Mouse (Mus musculus): Measurements from ENCODE around the gene Hc. TPM values are rescaled to one million over a fixed set of nuclear protein-coding genes. Genes with fewer than 3 reads are reported as not detected.

The Hc gene
- polyA plus RNA-seq, 2 experiments: 0.33 TPM; not detected in 1

GRCm38 (mm10) chr2:34941061-34941675, 120.1 kb downstream of the Hc start:
- DNase-seq (ENCODE audit: low spot score) (peak; percentile 35), ATAC-seq (ENCODE audit: low FRiP score, low read depth) (no peak)
- no peak overlapping the region for H3K4me2 ChIP-seq (replicated peaks; ENCODE audit: low read depth, low read length, severe bottlenecking)
- H3K27me3 ChIP-seq (ENCODE audit: control insufficient read depth, insufficient read depth, low read length): no peaks in the 10 kb centered on the region; the same call in 1 of the 2 replicates
- no peaks in the 10 kb centered on the region for H3K36me3 ChIP-seq (ENCODE audit: control insufficient read depth, insufficient read depth, low read length)
- no peak overlapping the region for H3K4me3 ChIP-seq (replicated peaks; ENCODE audit: low read length)
- H3K27ac ChIP-seq (replicated peaks; ENCODE audit: low read depth, low read length): no peak overlapping the region
- 28% methylated on average over 11 of the region's 11 CpGs for WGBS
- no peak overlapping the region for H3K9ac ChIP-seq (ENCODE audit: low read depth, low read length, severe bottlenecking)
- no peaks in the 10 kb centered on the region for H3K9me3 ChIP-seq (ENCODE audit: control insufficient read depth, low read length)
- H3K4me1 ChIP-seq (ENCODE audit: control insufficient read depth, insufficient read depth, low read length): peaks cover 37% of the 10 kb centered on the region
- no peak for TF ChIP-seq POLR2A (IDR thresholded peaks at IDR 0.05; ENCODE audit: borderline replicate concordance, extremely low read depth, insufficient read depth, insufficient read length)

GRCm38 (mm10) chr2:34940246-34940645, 121.0 kb downstream of the Hc start:
- Histone ChIP-seq H3K9ac (ENCODE audit: low read depth, low read length, severe bottlenecking) (no peak overlapping the region), H3K36me3 (ENCODE audit: control insufficient read depth, insufficient read depth, low read length) (no peaks in the 10 kb centered on the region), H3K27ac (replicated peaks; ENCODE audit: low read depth, low read length) (no peak overlapping the region), H3K4me2 (replicated peaks; ENCODE audit: low read depth, low read length, severe bottlenecking) (no peak overlapping the region), H3K27me3 (ENCODE audit: control insufficient read depth, insufficient read depth, low read length) (no peaks in the 10 kb centered on the region; the same call in 1 of the 2 replicates), H3K4me1 (ENCODE audit: control insufficient read depth, insufficient read depth, low read length) (peaks cover 37% of the 10 kb centered on the region), H3K4me3 (replicated peaks; ENCODE audit: low read length) (no peak overlapping the region), H3K9me3 (ENCODE audit: control insufficient read depth, low read length) (no peaks in the 10 kb centered on the region)
- no peak for TF ChIP-seq POLR2A (IDR thresholded peaks at IDR 0.05; ENCODE audit: borderline replicate concordance, extremely low read depth, insufficient read depth, insufficient read length)
- 74% methylated on average over 5 of the region's 5 CpGs for WGBS
- DNase-seq (ENCODE audit: low spot score) (no peak), ATAC-seq (ENCODE audit: low FRiP score, low read depth) (no peak)

GRCm38 (mm10) chr2:34938269-34939208, 122.7 kb downstream of the Hc start:
- Histone ChIP-seq H3K4me2 (replicated peaks; ENCODE audit: low read depth, low read length, severe bottlenecking) (no peak overlapping the region), H3K36me3 (ENCODE audit: control insufficient read depth, insufficient read depth, low read length) (no peaks in the 10 kb centered on the region), H3K9me3 (ENCODE audit: control insufficient read depth, low read length) (no peaks in the 10 kb centered on the region), H3K4me3 (replicated peaks; ENCODE audit: low read length) (no peak overlapping the region), H3K4me1 (ENCODE audit: control insufficient read depth, insufficient read depth, low read length) (peaks cover 37% of the 10 kb centered on the region), H3K27ac (replicated peaks; ENCODE audit: low read depth, low read length) (peak overlapping the region; percentile 48; the same call in 1 of the 2 replicates), H3K9ac (ENCODE audit: low read depth, low read length, severe bottlenecking) (no peak overlapping the region), H3K27me3 (ENCODE audit: control insufficient read depth, insufficient read depth, low read length) (no peaks in the 10 kb centered on the region; the same call in 1 of the 2 replicates)
- 50% methylated on average over 8 of the region's 8 CpGs for WGBS
- peak; percentile 86 for ATAC-seq (ENCODE audit: low FRiP score, low read depth)
- peak; percentile 75 for DNase-seq (ENCODE audit: low spot score)
- TF ChIP-seq POLR2A (IDR thresholded peaks at IDR 0.05; ENCODE audit: borderline replicate concordance, extremely low read depth, insufficient read depth, insufficient read length): no peak

- Histone ChIP-seq H3K9ac (ENCODE audit: low read depth, low read length, severe bottlenecking) (no peak overlapping the region), H3K9me3 (ENCODE audit: control insufficient read depth, low read length) (no peaks in the 10 kb centered on the region), H3K36me3 (ENCODE audit: control insufficient read depth, insufficient read depth, low read length) (no peaks in the 10 kb centered on the region), H3K4me1 (ENCODE audit: control insufficient read depth, insufficient read depth, low read length) (peaks cover 37% of the 10 kb centered on the region), H3K4me3 (replicated peaks; ENCODE audit: low read length) (no peak overlapping the region), H3K27ac (replicated peaks; ENCODE audit: low read depth, low read length) (no peak overlapping the region; the same call in 1 of the 2 replicates), H3K27me3 (ENCODE audit: control insufficient read depth, insufficient read depth, low read length) (no peaks in the 10 kb centered on the region; the same call in 1 of the 2 replicates), H3K4me2 (replicated peaks; ENCODE audit: low read depth, low read length, severe bottlenecking) (no peak overlapping the region)
- no peak for TF ChIP-seq POLR2A (IDR thresholded peaks at IDR 0.05; ENCODE audit: borderline replicate concordance, extremely low read depth, insufficient read depth, insufficient read length)
- DNase-seq (ENCODE audit: low spot score): no peak
- ATAC-seq (ENCODE audit: low FRiP score, low read depth): no peak
- 12% methylated on average over 5 of the region's 5 CpGs for WGBS
Observed at GRCm38 (mm10) chr2:34937460-34937859, 123.8 kb downstream of the Hc start.

Other genes with a start within 250 kb of the Hc start
- gene Fbxw2, start 235.1 kb downstream of the Hc start, polyA plus RNA-seq (2012; rRNA removed): 55.1 and 57.8 TPM in 2 replicates
- 68.3 and 83.9 TPM in 2 replicates for gene Fbxw2, start 235.1 kb downstream of the Hc start, polyA plus RNA-seq (2014; fragmentation: Nextera tagmentation; extraction: Ambion mirVana)
- gene Gm34653, start 228.4 kb downstream of the Hc start, polyA plus RNA-seq (2012; rRNA removed): 0.04 and 0.05 TPM in 2 replicates
- not detected in 2 replicates for gene Gm34653, start 228.4 kb downstream of the Hc start, polyA plus RNA-seq (2014; fragmentation: Nextera tagmentation; extraction: Ambion mirVana)
- 0.06 TPM in 1 of 2 replicates, not detected in the other for gene Cutal, start 187.0 kb downstream of the Hc start, polyA plus RNA-seq (2012; rRNA removed)
- not detected in 2 replicates for gene Cutal, start 187.0 kb downstream of the Hc start, polyA plus RNA-seq (2014; fragmentation: Nextera tagmentation; extraction: Ambion mirVana)
- gene Psmd5, start 186.5 kb downstream of the Hc start, polyA plus RNA-seq (2012; rRNA removed): 39.4 and 50.5 TPM in 2 replicates
- gene Psmd5, start 186.5 kb downstream of the Hc start, polyA plus RNA-seq (2014; fragmentation: Nextera tagmentation; extraction: Ambion mirVana): 103 and 105 TPM in 2 replicates
- 7.9 and 8.7 TPM in 2 replicates for gene Phf19, start 147.4 kb downstream of the Hc start, polyA plus RNA-seq (2012; rRNA removed)
- gene Phf19, start 147.4 kb downstream of the Hc start, polyA plus RNA-seq (2014; fragmentation: Nextera tagmentation; extraction: Ambion mirVana): 4.7 and 8.0 TPM in 2 replicates
- gene Traf1, start 99.7 kb downstream of the Hc start, polyA plus RNA-seq (2012; rRNA removed): 5.1 and 7.0 TPM in 2 replicates
- gene Traf1, start 99.7 kb downstream of the Hc start, polyA plus RNA-seq (2014; fragmentation: Nextera tagmentation; extraction: Ambion mirVana): 4.0 and 4.9 TPM in 2 replicates
- gene AI182371, start 40.1 kb upstream of the Hc start, polyA plus RNA-seq (2012; rRNA removed): 0.98 and 1.1 TPM in 2 replicates
- gene AI182371, start 40.1 kb upstream of the Hc start, polyA plus RNA-seq (2014; fragmentation: Nextera tagmentation; extraction: Ambion mirVana): not detected in 2 replicates
- 31.2 and 39.3 TPM in 2 replicates for gene Cntrl, start 48.1 kb upstream of the Hc start, polyA plus RNA-seq (2012; rRNA removed)
- 18.8 and 24.8 TPM in 2 replicates for gene Cntrl, start 48.1 kb upstream of the Hc start, polyA plus RNA-seq (2014; fragmentation: Nextera tagmentation; extraction: Ambion mirVana)
- 127 and 130 TPM in 2 replicates for gene Rab14, start 139.7 kb upstream of the Hc start, polyA plus RNA-seq (2012; rRNA removed)
- 276 and 298 TPM in 2 replicates for gene Rab14, start 139.7 kb upstream of the Hc start, polyA plus RNA-seq (2014; fragmentation: Nextera tagmentation; extraction: Ambion mirVana)
- gene Gsn, start 194.9 kb upstream of the Hc start, polyA plus RNA-seq (2012; rRNA removed): 160 and 163 TPM in 2 replicates
- gene Gsn, start 194.9 kb upstream of the Hc start, polyA plus RNA-seq (2014; fragmentation: Nextera tagmentation; extraction: Ambion mirVana): 196 and 214 TPM in 2 replicates

Data from limb, embryonic 14.5 days (tissue).